Mouse (Mus musculus): ENCODE data around the gene Gm5127. TPM values are rescaled to one million over a fixed set of nuclear protein-coding genes. Genes with fewer than 3 reads are reported as not detected.

Gene Gm5127
- polyA plus RNA-seq (2012; fragmentation: generic; extraction: Trizol): not detected

DNA sequence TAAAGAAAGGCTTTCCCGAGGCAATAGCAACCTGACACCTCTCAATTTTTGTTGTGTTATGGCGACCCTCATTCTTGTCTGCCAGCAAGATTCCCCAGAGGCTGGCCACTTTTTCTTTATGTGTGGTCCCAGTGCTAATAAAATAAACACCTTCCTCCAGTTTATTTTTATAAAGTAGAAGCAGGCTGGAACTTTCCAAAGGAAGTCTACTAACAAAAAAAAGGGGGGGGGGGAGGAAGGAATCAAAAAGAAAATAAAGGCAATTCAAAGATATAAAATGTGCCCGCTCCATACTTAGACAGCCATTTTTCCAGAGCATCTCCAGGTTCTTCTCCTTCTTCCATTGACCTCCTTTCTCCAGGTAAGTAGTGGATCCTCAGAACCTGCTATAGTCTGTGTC is at the start of gene Gm5127:
TSS of gene Gm5127 (plus strand) at position 301 of the 400 bp plus-strand sequence.

DNA sequence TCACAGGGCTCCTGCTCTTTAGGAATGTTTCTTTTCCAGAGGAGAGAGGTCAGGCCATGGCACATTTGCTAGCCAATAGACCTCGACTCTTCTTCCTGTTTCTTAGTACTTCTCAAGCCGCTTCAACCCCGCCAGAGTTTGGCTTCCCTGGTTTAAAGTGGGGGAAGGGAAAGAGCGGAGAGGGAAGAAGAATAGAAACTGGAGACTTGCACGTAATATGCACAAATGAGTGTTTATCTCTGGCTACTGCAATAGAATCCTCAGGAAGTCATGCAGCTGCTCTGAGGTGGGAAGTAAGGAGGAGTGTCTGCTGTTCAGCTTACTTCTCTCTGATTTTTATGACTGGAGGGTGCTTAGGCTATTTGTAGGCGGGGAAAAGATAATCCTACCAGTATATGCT is 20.4 kb downstream of the Gm5127 start, which contains the start of gene Cysltr1:
TSS of gene Cysltr1 (minus strand) at position 294 of the 400 bp plus-strand sequence.

Other genes with a start within 250 kb of the Gm5127 start
- gene Fndc3c1, start 97.8 kb upstream of the Gm5127 start, polyA plus RNA-seq (2012; fragmentation: generic; extraction: Trizol): not detected
- not detected for gene Cysltr1, start 20.5 kb downstream of the Gm5127 start, polyA plus RNA-seq (2012; fragmentation: generic; extraction: Trizol)

All from C3H10T1/2 (cell line).